Mouse (Mus musculus): ENCODE measurements around the gene Hist1h3b.
"Not testable (repeated sequence)": the region's sequence is repeated elsewhere in the genome, so short reads cannot be mapped to it uniquely, and the experiment has no call there.

The Hist1h3b gene

GRCm38 (mm10) chr13:23752067-23752741 is at the start of gene Hist1h3b:
TSS of gene Hist1h3b (plus strand) at chr13:23752267.
- peak; percentile 91 for DNase-seq

- not testable (repeated sequence) for DNase-seq
Observed at GRCm38 (mm10) chr13:23702801-23703200, 49.3 kb upstream of the Hist1h3b start.

- DNase-seq: no peak
Observed at GRCm38 (mm10) chr13:23705751-23706356, 46.2 kb upstream of the Hist1h3b start.

- no peak for DNase-seq
Observed at GRCm38 (mm10) chr13:23706771-23707170, 45.3 kb upstream of the Hist1h3b start.

- DNase-seq: no peak
Observed at GRCm38 (mm10) chr13:23708041-23708440, 44.0 kb upstream of the Hist1h3b start.

- no peak for DNase-seq
Observed at GRCm38 (mm10) chr13:23708654-23709053, 43.4 kb upstream of the Hist1h3b start.

GRCm38 (mm10) chr13:23709714-23710373 is 42.2 kb upstream of the Hist1h3b start:
- no peak for DNase-seq

- DNase-seq: peak; percentile 83
Observed at GRCm38 (mm10) chr13:23710374-23711089, 41.5 kb upstream of the Hist1h3b start, which contains the start of gene Hfe. TSS of gene Hfe (minus strand) at chr13:23710854.

- no peak for DNase-seq
Observed at GRCm38 (mm10) chr13:23716261-23717042, 35.6 kb upstream of the Hist1h3b start.

GRCm38 (mm10) chr13:23717176-23717575 is 34.9 kb upstream of the Hist1h3b start:
- DNase-seq: no peak

- not testable (repeated sequence) for DNase-seq
Observed at GRCm38 (mm10) chr13:23717593-23718245, 34.3 kb upstream of the Hist1h3b start.

GRCm38 (mm10) chr13:23724239-23724638 is 27.8 kb upstream of the Hist1h3b start:
- no peak for DNase-seq

- DNase-seq: no peak
Observed at GRCm38 (mm10) chr13:23725213-23725612, 26.9 kb upstream of the Hist1h3b start.

- DNase-seq: no peak
Observed at GRCm38 (mm10) chr13:23728472-23729191, 23.4 kb upstream of the Hist1h3b start.

GRCm38 (mm10) chr13:23729192-23729525 is 22.9 kb upstream of the Hist1h3b start:
- DNase-seq: peak; percentile 57

GRCm38 (mm10) chr13:23729706-23730105 is 22.4 kb upstream of the Hist1h3b start:
- DNase-seq: no peak

- DNase-seq: no peak
Observed at GRCm38 (mm10) chr13:23730479-23730878, 21.6 kb upstream of the Hist1h3b start.

GRCm38 (mm10) chr13:23732156-23732804 is 19.8 kb upstream of the Hist1h3b start:
- peak; percentile 52 for DNase-seq

- no peak for DNase-seq
Observed at GRCm38 (mm10) chr13:23737091-23737490, 15.0 kb upstream of the Hist1h3b start.

- peak; percentile 57 for DNase-seq
Observed at GRCm38 (mm10) chr13:23738041-23738440, 14.0 kb upstream of the Hist1h3b start.

- peak; percentile 97 for DNase-seq
Observed at GRCm38 (mm10) chr13:23738677-23739068, 13.4 kb upstream of the Hist1h3b start, which contains the start of gene Hist1h1c. TSS of gene Hist1h1c (plus strand) at chr13:23738808.
